Mouse (Mus musculus): ENCODE data around the gene Ube2v1.

GRCm38 (mm10) chr2:167594444-167594934, 37.4 kb downstream of the Ube2v1 start:
- peak; percentile 75; the same call in 1 of the 2 replicates for TF ChIP-seq POLR2A (IDR thresholded peaks at IDR 0.05; ENCODE audit: borderline replicate concordance, extremely low read depth, low read depth, low read length)
- no peak for TF ChIP-seq CTCF (IDR thresholded peaks at IDR 0.05; ENCODE audit: insufficient read depth, low read length)

Measured in lung, adult 2 months (tissue).